Mouse (Mus musculus) intestine, embryonic 16.5 days (tissue): ENCODE measurements around the gene Ppm1h. TPM values are rescaled to one million over a fixed set of nuclear protein-coding genes. Genes with fewer than 3 reads are reported as not detected.
"Not testable (repeated sequence)": the region's sequence is repeated elsewhere in the genome, so short reads cannot be mapped to it uniquely, and the experiment has no call there.

Experiments used
- ATAC-seq: fragments of 200-750 bp; cut with Nextera tagmentation; 2 replicates; pipeline ENCODE4 v1.8.0; 2017; ENCODE audit warnings: moderate TSS enrichment, moderate library complexity
- H3K27ac ChIP-seq: fragments of 300-500 bp; sonication (generic); 2 replicates; pipeline ENCODE4 v1.5.1; 2014; ENCODE audit warnings: mild to moderate bottlenecking, low read length
- H3K27me3 ChIP-seq: fragments of 300-500 bp; sonication (generic); replicated peaks from 2 replicates; pipeline ENCODE4 v1.6.1; 2014; ENCODE audit warnings: low read length, control low read depth, mixed read lengths; ENCODE audit not compliant: control insufficient read depth, insufficient read depth
- H3K36me3 ChIP-seq: fragments of 300-500 bp; sonication (generic); 2 replicates; pipeline ENCODE4 v1.6.1; 2014; ENCODE audit warnings: low read length, control low read depth; ENCODE audit not compliant: control insufficient read depth, insufficient read depth
- H3K4me1 ChIP-seq: fragments of 300-500 bp; sonication (generic); 2 replicates; pipeline ENCODE4 v1.6.1; 2014; ENCODE audit warnings: low read length, control low read depth, mixed read lengths; ENCODE audit not compliant: control insufficient read depth, insufficient read depth
- H3K4me2 ChIP-seq: fragments of 300-500 bp; sonication (generic); 2 replicates; pipeline ENCODE4 v1.6.1; 2014; ENCODE audit warnings: low read depth, low read length, control low read depth
- H3K4me3 ChIP-seq: fragments of 300-500 bp; sonication (generic); 2 replicates; pipeline ENCODE4 v1.5.1; 2014; ENCODE audit warnings: mild to moderate bottlenecking, low read length
- H3K9ac ChIP-seq: fragments of 300-500 bp; sonication (generic); 2 replicates; pipeline ENCODE4 v1.6.1; 2014; ENCODE audit warnings: low read depth, low read length
- H3K9me3 ChIP-seq: fragments of 300-500 bp; sonication (generic); 2 replicates; pipeline ENCODE4 v1.6.1; 2016; ENCODE audit warnings: low read length, control low read depth; ENCODE audit not compliant: control insufficient read depth
- WGBS: fragments of 180-500 bp; shearing (Covaris S2); extraction: QIAGEN DNeasy Blood & Tissue Kit; methylation state at CpG from one replicate; pipeline ENCODE4 v1.1.7; 2014; 5-methylcytosine and 5-hydroxymethylcytosine counted together
- polyA plus RNA-seq: library from polyadenylated mRNA; unstranded; fragments of >200 nt; fragmentation: Nextera tagmentation; extraction: Ambion mirVana; gene quantifications from 2 replicates; pipeline ENCODE4 v1.2.1, GENCODE M21; 2015

The Ppm1h gene
- polyA plus RNA-seq, 1 experiment from 2014 or later = 14.8 TPM

DNA sequence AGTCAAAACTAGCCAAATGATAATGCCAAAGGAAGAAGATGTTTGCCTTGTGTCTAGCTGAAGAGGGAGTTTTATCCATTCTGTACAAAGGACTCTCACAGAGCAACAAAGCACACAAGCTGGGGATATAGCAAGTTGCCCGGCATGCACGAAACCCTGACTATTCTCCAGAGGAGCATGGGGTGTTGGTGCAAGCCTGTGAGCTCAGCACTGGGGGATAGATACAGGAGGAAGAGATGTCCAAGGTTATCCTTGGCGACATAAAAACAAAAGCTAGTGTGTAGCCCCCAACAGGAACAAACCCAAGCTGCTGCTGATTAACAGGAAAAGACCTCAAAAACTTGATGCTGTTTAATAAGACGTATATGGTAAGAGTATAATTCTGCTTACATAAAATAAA is 247.7 kb downstream of the Ppm1h start:
- no peak overlapping the region for H3K4me3 ChIP-seq
- H3K27ac ChIP-seq = no peak overlapping the region
- H3K27me3 ChIP-seq = no peaks in the 10 kb centered on the region
- no peaks in the 10 kb centered on the region for H3K9me3 ChIP-seq
- no peak overlapping the region for H3K4me2 ChIP-seq
- H3K36me3 ChIP-seq = no peaks in the 10 kb centered on the region
- 87% methylated on average over 4 of the region's 4 CpGs for WGBS
- H3K4me1 ChIP-seq = peaks cover 8% of the 10 kb centered on the region; the same call in 1 of the 2 replicates
- no peak overlapping the region for H3K9ac ChIP-seq
- ATAC-seq = no peak

DNA sequence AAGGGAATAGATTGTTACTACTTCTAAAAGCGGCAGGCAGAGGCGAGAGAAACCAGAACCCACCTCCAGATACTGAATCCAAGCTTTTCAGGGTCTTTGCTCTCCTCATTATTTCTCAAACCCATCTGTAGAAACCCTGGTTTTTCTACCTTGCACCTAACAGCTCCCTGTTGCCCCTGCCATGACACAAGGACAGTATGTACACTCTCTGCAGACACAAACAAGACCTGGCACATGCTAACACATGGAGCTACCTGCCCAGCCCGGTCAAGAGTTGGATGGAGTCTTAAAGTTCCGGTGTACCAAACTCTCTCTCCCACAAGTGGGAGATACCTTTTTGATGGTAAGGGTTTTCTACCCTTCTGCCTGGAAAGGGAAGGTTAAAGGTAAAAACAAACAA is 252.0 kb downstream of the Ppm1h start:
- Histone ChIP-seq H3K36me3 (no peaks in the 10 kb centered on the region), H3K9me3 (no peaks in the 10 kb centered on the region), H3K4me2 (no peak overlapping the region), H3K9ac (no peak overlapping the region), H3K4me1 (peaks cover 16% of the 10 kb centered on the region), H3K27me3 (no peaks in the 10 kb centered on the region), H3K27ac (no peak overlapping the region), H3K4me3 (no peak overlapping the region)
- no peak for ATAC-seq
- WGBS = 80% methylated on average over 4 of the region's 4 CpGs

DNA sequence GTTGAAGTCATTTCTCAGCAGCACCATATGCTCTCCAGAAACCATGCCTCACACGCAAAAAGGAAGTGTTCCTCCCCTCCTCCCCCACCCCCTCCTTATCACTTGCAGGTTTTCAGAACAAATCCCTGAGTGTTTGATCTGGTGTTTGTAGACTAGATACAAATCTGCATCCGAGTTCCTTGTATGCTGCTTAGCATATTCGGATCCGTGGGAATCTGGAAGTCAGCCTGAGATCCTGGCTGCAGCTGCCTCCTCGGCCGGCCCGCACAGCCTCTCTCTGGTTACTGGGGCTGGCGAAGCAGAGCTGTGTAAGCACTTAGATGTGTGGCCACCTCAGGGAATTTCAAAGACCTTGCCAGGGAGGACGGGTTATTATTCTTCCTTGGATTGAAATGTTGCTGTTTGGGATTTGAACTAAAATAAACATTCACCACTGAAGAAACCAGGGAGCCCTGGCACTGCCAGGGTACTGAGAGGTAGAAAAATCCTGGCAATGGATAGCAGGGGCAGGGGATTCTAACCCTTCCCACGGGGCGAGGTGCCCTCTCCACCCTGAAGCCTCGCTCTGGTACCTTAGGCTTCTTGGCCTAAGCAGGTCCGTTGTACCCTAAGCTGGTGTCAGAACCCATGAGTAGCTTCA is 252.8 kb downstream of the Ppm1h start:
- Histone ChIP-seq H3K9me3 (no peaks in the 10 kb centered on the region), H3K27ac (0 out of 2 replicates have a peak overlapping the region, but pooled peaks have one; percentile 18), H3K4me3 (no peak overlapping the region), H3K9ac (peak overlapping the region; percentile 23; the same call in 1 of the 2 replicates), H3K4me2 (no peak overlapping the region), H3K36me3 (no peaks in the 10 kb centered on the region), H3K4me1 (peaks cover 16% of the 10 kb centered on the region), H3K27me3 (no peaks in the 10 kb centered on the region)
- WGBS = 21% methylated on average over 13 of the region's 13 CpGs
- peak; percentile 68; the same call in 1 of the 2 replicates for ATAC-seq

DNA sequence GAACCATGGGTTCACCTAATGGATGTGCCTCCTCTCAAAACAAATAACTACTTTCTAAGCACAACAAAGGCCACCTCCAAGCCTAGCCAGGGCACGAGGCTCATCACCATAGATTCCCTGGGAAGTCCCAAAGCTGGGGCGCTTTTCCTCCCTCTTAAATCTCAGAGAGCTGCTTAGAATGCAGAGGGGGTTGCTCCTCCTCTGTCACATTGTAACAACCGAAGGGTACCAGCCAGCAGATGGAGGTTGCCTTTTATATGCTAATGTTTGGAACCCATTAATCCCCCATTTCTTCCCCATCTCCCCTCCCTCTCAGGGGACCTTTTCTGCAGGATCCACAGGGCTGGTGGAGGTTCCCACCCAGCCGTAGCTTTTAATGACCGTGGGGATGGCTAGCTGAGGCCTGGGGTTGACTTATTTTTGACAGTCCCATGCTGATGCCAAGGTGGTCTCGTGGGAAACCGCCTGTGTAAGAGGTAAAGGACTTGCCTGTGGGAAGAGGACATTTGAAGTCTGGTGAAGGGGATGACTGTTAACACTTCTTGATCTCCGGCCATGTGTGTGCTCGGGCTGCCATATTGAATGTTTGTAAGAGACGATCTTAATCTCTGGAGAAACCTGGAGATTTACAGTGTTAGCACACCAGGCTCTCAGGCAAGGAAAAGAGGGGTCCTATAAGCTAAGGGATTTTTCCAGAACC is 253.4 kb downstream of the Ppm1h start:
- no peak overlapping the region for H3K4me3 ChIP-seq
- 70% methylated on average over 10 of the region's 10 CpGs for WGBS
- ATAC-seq = no peak
- H3K27me3 ChIP-seq = no peaks in the 10 kb centered on the region
- H3K36me3 ChIP-seq = no peaks in the 10 kb centered on the region
- no peak overlapping the region for H3K9ac ChIP-seq
- peaks cover 16% of the 10 kb centered on the region for H3K4me1 ChIP-seq
- no peak overlapping the region for H3K4me2 ChIP-seq
- H3K27ac ChIP-seq = no peak overlapping the region
- H3K9me3 ChIP-seq = no peaks in the 10 kb centered on the region

DNA sequence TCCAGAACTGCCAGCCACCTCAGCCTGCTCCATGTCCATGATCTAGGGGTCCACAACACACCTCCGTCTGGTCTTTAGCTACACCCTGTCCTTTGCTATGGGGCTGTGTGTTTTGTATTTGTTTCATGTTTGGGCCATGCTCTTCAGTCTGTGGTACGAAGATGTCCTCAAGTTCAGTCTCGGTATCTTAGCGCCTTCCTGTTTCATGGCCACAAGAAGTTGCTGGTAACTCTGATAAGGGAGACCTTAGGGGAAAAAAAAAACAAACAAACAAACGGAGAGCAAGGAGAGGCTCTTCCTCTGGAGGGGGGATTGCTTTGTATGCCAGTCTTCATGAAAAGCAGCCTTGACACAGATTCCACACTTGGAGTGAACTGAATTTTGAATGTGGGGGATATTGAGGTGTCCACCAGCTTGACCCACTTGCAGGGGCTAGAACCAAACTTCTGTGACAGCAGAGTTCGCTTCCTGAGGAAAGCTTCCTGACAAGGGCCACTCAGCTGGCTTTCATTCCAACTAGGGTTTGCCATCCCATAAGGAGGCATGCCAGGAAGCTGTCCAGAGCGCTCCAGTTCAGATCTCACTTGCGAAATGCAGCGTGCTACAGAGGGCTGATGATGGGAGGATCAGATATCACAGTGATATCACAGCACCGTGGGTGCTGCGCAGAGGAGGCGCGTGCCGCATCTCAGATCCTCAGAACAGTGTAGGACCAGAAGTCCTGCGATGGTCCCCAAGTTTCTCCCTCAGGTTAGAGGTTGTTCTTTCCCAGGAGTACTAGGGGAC is 254.7 kb downstream of the Ppm1h start:
- ATAC-seq = no peak
- WGBS = 81% methylated on average over 15 of the region's 15 CpGs
- Histone ChIP-seq H3K27ac (no peak overlapping the region), H3K9ac (no peak overlapping the region), H3K4me2 (no peak overlapping the region), H3K27me3 (no peaks in the 10 kb centered on the region), H3K36me3 (no peaks in the 10 kb centered on the region), H3K4me1 (peaks cover 16% of the 10 kb centered on the region), H3K9me3 (no peaks in the 10 kb centered on the region), H3K4me3 (no peak overlapping the region)

DNA sequence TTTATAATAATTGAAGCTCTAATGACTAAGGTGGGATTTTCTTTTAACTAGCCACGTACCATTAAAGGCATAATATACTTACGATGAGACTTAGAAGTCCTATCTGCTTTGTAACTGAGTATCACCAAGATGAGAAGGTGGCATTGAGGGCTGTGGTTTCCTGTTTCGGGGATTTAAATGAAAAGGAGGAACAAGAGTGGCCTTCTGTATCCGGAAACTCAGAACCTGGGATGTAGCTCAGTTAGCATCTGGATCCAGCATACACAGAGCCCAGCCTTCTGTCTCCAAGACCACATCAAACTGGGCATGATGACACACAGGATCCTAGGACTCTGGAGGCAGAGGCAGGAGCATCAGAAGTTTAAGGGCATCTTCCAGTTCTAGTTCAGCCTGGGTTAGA is 256.8 kb downstream of the Ppm1h start:
- WGBS = no CpG with 5 or more reads among the region's 4 CpGs
- not testable (repeated sequence) for H3K4me3 ChIP-seq, H3K36me3 ChIP-seq, H3K9me3 ChIP-seq, H3K27ac ChIP-seq, ATAC-seq, H3K27me3 ChIP-seq, H3K4me2 ChIP-seq, H3K9ac ChIP-seq
- peaks cover 16% of the 10 kb centered on the region for H3K4me1 ChIP-seq

DNA sequence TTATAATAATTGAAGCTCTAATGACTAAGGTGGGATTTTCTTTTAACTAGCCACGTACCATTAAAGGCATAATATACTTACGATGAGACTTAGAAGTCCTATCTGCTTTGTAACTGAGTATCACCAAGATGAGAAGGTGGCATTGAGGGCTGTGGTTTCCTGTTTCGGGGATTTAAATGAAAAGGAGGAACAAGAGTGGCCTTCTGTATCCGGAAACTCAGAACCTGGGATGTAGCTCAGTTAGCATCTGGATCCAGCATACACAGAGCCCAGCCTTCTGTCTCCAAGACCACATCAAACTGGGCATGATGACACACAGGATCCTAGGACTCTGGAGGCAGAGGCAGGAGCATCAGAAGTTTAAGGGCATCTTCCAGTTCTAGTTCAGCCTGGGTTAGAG is 258.8 kb downstream of the Ppm1h start:
- H3K27me3 ChIP-seq, H3K27ac ChIP-seq, ATAC-seq: not testable (repeated sequence)

DNA sequence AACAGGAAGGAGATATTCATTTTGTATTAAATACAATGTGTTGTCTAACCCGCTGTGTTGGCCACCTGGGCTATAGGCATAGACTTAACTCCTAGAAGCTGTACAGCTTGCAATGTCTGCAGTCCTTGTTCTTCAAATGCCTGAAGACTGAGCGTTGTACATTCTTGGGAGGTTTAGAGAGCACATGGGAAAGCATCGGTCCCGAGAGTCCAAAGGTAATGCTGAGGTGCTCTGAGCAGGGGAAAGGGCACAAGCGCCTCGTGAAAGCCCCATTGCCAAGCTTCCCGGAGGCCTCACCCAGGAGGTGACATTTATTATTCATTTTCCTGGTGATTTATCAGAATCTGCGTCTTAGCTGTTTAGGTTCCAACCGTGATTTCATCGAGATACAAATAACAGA is 261.0 kb downstream of the Ppm1h start:
- WGBS = 73% methylated on average over 10 of the region's 10 CpGs
- H3K4me3 ChIP-seq = no peak overlapping the region
- no peaks in the 10 kb centered on the region for H3K27me3 ChIP-seq
- peak; percentile 80 for ATAC-seq
- no peak overlapping the region for H3K27ac ChIP-seq
- no peaks in the 10 kb centered on the region for H3K36me3 ChIP-seq
- no peaks in the 10 kb centered on the region for H3K4me1 ChIP-seq
- no peak overlapping the region for H3K4me2 ChIP-seq
- H3K9me3 ChIP-seq = no peaks in the 10 kb centered on the region
- H3K9ac ChIP-seq = no peak overlapping the region

More for the DNA sequence above, 258.8 kb downstream of the Ppm1h start:
- H3K9ac ChIP-seq, H3K4me1 ChIP-seq, H3K36me3 ChIP-seq, H3K4me2 ChIP-seq, H3K4me3 ChIP-seq, H3K9me3 ChIP-seq: not testable (repeated sequence)
- no CpG with 5 or more reads among the region's 4 CpGs for WGBS

DNA sequence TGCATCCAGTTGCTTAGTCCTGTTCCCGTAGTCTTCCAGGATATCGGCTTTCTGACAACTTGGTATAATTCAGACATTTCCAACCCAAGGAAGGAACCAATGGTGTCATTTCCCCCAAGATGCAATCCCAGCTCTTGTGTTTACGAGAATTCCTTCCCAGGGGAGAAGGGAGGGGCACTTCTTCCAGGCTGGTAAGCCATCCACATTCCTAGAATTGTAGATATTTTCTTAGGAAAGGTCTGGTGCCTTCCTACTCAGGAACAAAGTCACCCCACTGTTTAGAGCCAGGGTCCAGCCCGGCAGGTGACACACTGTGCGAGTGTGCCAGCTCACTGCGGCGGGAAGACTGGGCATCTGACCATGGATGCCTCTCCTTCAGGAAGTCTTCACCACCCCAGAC is 264.2 kb downstream of the Ppm1h start:
- no peaks in the 10 kb centered on the region for H3K36me3 ChIP-seq
- no peak overlapping the region for H3K4me3 ChIP-seq
- 79% methylated on average over 7 of the region's 7 CpGs for WGBS
- H3K27ac ChIP-seq = no peak overlapping the region
- H3K4me2 ChIP-seq = no peak overlapping the region
- no peak for ATAC-seq
- no peaks in the 10 kb centered on the region for H3K27me3 ChIP-seq
- H3K9ac ChIP-seq = no peak overlapping the region
- H3K4me1 ChIP-seq = no peaks in the 10 kb centered on the region
- H3K9me3 ChIP-seq = no peaks in the 10 kb centered on the region
